Mouse (Mus musculus) spleen, adult 2 months (tissue): ENCODE measurements around the gene Gm48552. TPM values are rescaled to one million over a fixed set of nuclear protein-coding genes. Genes with fewer than 3 reads are reported as not detected.

Experiments used
- DNase-seq, 2 experiments: peaks; one replicate each; pipeline versions ENCODE4 v3.0.0 to v3.0.0-alpha.2; 2012 to 2021; ENCODE audit warnings: low spot score in 2 of 2, low read depth in 1 of 2
- H3K27ac ChIP-seq: fragments of 200-500 bp; 2 replicates; pipeline ENCODE4 v1.5.1; 2012; ENCODE audit warnings: low read length, inconsistent platforms; ENCODE audit not compliant: insufficient read depth
- H3K27me3 ChIP-seq: fragments of 200-500 bp; 2 replicates; pipeline ENCODE4 v1.6.1; 2012; ENCODE audit warnings: mild to moderate bottlenecking, moderate library complexity, low read length, inconsistent platforms; ENCODE audit not compliant: control insufficient read depth, insufficient read depth
- H3K36me3 ChIP-seq: fragments of 200-500 bp; 2 replicates; pipeline ENCODE4 v1.6.1; 2012; ENCODE audit warnings: mild to moderate bottlenecking, low read length, inconsistent platforms; ENCODE audit not compliant: control insufficient read depth, insufficient read depth
- H3K4me1 ChIP-seq: fragments of 200-500 bp; 2 replicates; pipeline ENCODE4 v1.6.1; 2011; ENCODE audit warnings: inconsistent platforms; ENCODE audit not compliant: control insufficient read depth, insufficient read depth, insufficient read length
- H3K4me3 ChIP-seq: fragments of 200-500 bp; 2 replicates; pipeline ENCODE4 v1.5.1; 2011; ENCODE audit warnings: mild to moderate bottlenecking, inconsistent platforms; ENCODE audit not compliant: insufficient read depth, insufficient read length; ENCODE audit errors: extremely low read depth
- CTCF ChIP-seq: fragments of 200-500 bp; IDR thresholded peaks from 2 replicates; pipeline ENCODE4 v1.5.1; 2011; ENCODE audit warnings: mild to moderate bottlenecking, inconsistent platforms; ENCODE audit not compliant: insufficient read depth, insufficient read length, insufficient replicate concordance; ENCODE audit errors: extremely low read depth
- POLR2A ChIP-seq: fragments of 200-500 bp; IDR thresholded peaks from 2 replicates; pipeline ENCODE4 v1.6.1; 2011; ENCODE audit warnings: low read depth, low read length, inconsistent platforms
- WGBS: fragments of 180-500 bp; shearing (Covaris S2); methylation state at CpG from one replicate; pipeline ENCODE4 v1.1.7; 2018; 5-methylcytosine and 5-hydroxymethylcytosine counted together
- polyA plus RNA-seq: library from polyadenylated mRNA; depleted of rRNA; stranded (reverse); fragments of >200 nt; gene quantifications from 2 replicates; pipeline ENCODE4 v1.2.3, GENCODE M21; 2012

Gm48552 gene
- polyA plus RNA-seq, 1 experiment, result 2.9 TPM

DNA sequence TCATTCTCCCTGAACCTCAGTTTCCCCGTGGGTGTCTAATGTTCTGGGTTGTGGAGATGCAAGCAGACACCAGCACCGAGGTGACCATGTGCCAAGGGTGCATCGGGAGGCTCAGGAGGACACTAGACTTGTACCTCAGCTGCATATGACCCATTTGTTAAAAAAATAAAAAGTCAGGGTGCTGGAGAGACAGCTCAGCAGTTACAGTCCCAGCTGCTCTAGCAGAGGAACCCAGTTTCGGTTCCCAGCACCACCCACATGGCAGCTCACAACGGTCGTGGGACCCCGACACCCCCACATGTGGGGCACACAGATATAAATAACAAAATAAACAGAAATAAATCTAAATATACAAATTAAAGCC lies 39.7 kb downstream of the Gm48552 start:
- no peak for TF ChIP-seq POLR2A
- TF ChIP-seq CTCF, result no peak
- Histone ChIP-seq H3K27me3 (peaks cover 5% of the 10 kb centered on the region), H3K4me3 (no peak overlapping the region), H3K4me1 (peaks cover 29% of the 10 kb centered on the region), H3K27ac (no peak overlapping the region), H3K36me3 (no peaks in the 10 kb centered on the region)
- WGBS, result 92% methylated on average over 7 of the region's 7 CpGs
- DNase-seq, result peak in 1 of 2 experiments; percentile 2

DNA sequence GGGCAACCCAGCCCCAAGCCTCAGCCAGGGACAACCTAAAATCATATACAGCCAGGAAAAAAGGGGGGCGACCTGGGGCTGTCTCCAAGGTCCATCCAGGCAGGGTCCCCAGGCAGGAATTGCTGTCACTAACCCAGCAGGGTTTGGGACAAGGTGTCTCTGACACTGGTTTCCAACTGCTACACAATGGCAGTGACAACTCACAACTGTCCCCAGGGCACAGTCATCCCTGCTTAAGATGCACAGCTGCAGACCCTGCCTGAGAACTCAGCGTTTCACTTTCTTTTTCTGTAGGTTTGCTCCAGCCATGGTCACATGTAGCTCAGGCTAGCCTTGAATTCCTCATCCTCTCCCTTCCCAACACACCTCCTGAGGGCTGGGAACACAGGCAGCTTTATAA lies 40.3 kb downstream of the Gm48552 start:
- TF ChIP-seq CTCF (no peak), POLR2A (no peak)
- no peaks in the 10 kb centered on the region for H3K36me3 ChIP-seq

DNA sequence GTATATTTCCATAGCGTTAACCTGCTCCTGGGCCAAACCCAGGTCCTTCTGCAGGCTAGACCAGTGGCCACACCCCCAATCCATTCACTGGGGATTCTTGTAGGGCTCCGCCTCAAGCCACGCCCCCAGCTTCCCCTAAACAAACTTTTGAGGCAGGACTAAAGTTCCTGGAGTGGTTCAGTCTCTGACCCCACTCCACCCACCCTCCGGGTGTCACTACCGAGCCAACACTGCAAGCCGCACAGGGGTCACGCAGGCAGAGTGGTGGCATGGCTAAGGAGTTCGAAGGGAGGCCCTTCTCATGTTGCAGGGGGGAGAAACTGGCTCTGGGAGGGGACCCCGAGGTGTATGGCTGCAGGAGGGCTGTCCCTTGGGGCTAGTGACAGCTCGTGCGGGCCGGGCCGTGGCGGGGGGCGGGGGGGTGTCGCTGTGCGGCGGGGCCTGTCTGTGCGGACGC lies 40.8 kb downstream of the Gm48552 start:
- peak overlapping the region; percentile 69 for H3K4me3 ChIP-seq
- peaks cover 5% of the 10 kb centered on the region for H3K27me3 ChIP-seq
- TF ChIP-seq CTCF (no peak), POLR2A (no peak; the same call in 1 of the 2 replicates)
- peaks cover 37% of the 10 kb centered on the region for H3K4me1 ChIP-seq
- no peaks in the 10 kb centered on the region for H3K36me3 ChIP-seq
- DNase-seq, result peak; percentile 61 to 87
- under 1% methylated on average over 20 of the region's 20 CpGs for WGBS
- peak overlapping the region; percentile 87 for H3K27ac ChIP-seq

More for the DNA sequence above, 40.3 kb downstream of the Gm48552 start:
- Histone ChIP-seq H3K27me3 (peaks cover 5% of the 10 kb centered on the region), H3K27ac (0 out of 2 replicates have a peak overlapping the region, but pooled peaks have one; percentile 3), H3K4me3 (no peak overlapping the region), H3K4me1 (peaks cover 34% of the 10 kb centered on the region)
- DNase-seq, result peak in 1 of 2 experiments; percentile 8
- 42% methylated on average over 2 of the region's 2 CpGs for WGBS

DNA sequence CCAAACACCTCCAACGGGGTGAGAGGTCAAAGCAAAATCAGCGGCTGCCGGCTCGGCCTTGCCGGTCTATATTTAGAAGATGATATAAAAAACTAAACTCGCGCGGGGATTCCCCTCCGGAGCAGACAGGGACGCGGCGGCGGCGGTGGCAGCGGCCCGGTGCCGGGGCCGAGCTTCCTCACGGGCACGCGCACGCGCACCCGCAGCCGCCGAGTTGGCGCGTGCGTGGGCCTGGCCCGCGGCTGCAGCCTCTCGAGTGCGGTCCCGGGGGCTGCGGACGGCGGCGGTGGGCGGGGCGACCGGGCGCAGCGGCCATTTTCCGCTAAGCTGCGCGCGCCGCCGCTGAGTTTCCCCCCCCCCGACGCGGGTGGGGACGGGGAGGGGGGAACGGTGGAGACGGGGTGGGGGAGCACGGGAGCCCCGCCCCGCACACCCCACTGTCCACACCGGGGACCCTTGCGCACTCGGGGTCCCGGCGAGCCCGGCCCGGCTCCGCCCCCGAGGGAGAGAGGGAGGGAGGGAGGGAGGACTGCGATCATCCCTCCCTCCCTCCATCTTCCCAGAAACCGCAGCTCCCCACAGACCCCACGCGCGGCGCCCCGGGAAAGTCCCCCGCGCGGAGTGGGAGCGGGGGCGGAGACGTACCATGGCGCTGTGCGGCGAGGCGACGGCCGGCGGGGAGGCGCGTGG lies 41.5 kb downstream of the Gm48552 start:
- Histone ChIP-seq H3K4me1 (peaks cover 37% of the 10 kb centered on the region), H3K27me3 (peaks cover 5% of the 10 kb centered on the region), H3K36me3 (no peaks in the 10 kb centered on the region), H3K4me3 (peak overlapping the region; percentile 69), H3K27ac (peak overlapping the region; percentile 87)
- TF ChIP-seq POLR2A (no peak), CTCF (no peak)
- peak in 1 of 2 experiments; percentile 72 for DNase-seq
- 1% methylated on average over 71 of the region's 89 CpGs for WGBS

DNA sequence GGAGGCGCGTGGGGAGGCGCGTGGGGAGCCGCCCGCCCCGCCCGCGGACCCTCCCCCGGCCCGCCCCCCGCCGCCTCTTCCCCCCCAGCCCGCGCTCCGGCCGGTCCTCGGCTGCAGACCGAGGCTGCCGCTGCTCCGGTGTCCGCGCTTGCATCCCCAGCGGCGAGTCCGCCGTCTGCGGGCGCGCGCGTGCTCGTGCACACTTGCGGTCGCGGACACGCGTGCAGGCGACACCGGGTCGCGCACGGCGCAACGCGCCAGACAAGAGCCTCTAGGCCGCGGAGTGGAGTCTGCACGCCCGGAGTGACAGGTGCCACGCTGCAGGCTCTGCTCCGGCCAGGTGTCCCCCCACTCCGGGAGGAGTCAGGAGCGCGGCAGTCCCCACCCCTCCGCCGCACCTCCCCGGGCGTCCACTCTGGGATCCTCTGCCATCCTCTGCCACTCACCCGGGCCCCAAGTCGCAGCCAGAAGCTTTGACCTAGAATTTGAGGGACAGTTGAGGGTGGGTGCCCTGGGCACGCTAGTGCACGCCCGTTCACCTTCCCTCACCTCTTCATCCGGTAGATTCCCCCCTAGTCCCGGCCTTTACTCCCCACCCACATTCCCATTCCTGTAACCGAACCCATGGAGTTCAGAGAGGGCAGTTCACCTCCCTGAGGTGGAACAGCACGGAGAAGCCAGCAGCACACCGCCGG lies 42.2 kb downstream of the Gm48552 start:
- no peaks in the 10 kb centered on the region for H3K36me3 ChIP-seq
- 3% methylated on average over 52 of the region's 70 CpGs for WGBS

DNA sequence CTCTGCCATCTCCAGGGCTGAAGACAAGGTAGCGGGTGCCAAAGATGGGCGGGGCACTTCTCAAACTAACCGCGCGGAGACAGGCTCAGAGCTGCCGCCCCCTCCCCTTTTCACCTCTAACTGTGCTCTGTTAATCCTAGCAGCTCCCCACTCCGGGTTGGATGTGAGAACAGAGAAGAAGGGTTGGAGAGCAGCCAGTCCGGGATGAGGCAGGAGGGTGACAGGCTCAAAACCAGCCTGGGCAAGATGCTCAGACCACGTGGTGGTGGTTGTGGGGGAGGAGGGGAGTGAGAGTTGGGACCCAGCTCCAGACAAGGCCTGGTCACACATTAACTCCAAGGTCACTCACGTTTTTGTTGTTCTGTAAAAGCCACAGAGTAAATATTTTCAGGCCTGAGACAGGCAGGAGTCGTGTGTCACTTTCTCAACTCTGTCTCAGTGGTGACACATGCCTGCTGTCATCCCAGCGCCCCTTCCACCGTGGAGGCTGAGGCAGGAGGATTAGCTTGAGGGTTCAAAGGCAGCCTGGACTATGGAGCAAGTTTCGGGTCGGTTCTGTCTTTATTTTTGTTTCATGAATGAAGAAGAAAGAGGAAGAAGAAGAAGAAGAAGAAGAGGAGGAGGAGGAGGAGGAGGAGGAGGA lies 42.8 kb downstream of the Gm48552 start:
- peaks cover 5% of the 10 kb centered on the region for H3K27me3 ChIP-seq
- TF ChIP-seq POLR2A, result no peak
- no peak for TF ChIP-seq CTCF
- DNase-seq, result peak in 1 of 2 experiments; percentile 12
- H3K4me3 ChIP-seq, result peak overlapping the region; percentile 70; the same call in 1 of the 2 replicates
- H3K27ac ChIP-seq, result peak overlapping the region; percentile 48; the same call in 1 of the 2 replicates
- H3K4me1 ChIP-seq, result peaks cover 31% of the 10 kb centered on the region
- 21% methylated on average over 15 of the region's 15 CpGs for WGBS
- no peaks in the 10 kb centered on the region for H3K36me3 ChIP-seq

More for the DNA sequence above, 42.2 kb downstream of the Gm48552 start:
- peak overlapping the region; percentile 80 for H3K27ac ChIP-seq
- H3K27me3 ChIP-seq, result peaks cover 5% of the 10 kb centered on the region
- H3K4me1 ChIP-seq, result peaks cover 36% of the 10 kb centered on the region
- peak overlapping the region; percentile 70 for H3K4me3 ChIP-seq
- TF ChIP-seq CTCF (no peak), POLR2A (no peak)
- DNase-seq, result peak in 1 of 2 experiments; percentile 53
